Mouse (Mus musculus): ENCODE data around the gene Med24.

Med24 gene

GRCm38 (mm10) chr11:98765421-98766309 lies 36.4 kb upstream of the Med24 start:
- no peak for DNase-seq (ENCODE audit: low spot score in 2 of 2)

GRCm38 (mm10) chr11:98764746-98765145 lies 35.5 kb upstream of the Med24 start:
- DNase-seq (ENCODE audit: low spot score in 2 of 2), result no peak

GRCm38 (mm10) chr11:98764091-98764490 lies 34.9 kb upstream of the Med24 start:
- DNase-seq (ENCODE audit: low spot score in 2 of 2), result no peak

GRCm38 (mm10) chr11:98763502-98763861 lies 34.2 kb upstream of the Med24 start:
- DNase-seq (ENCODE audit: low spot score in 2 of 2), result no peak

DNA sequence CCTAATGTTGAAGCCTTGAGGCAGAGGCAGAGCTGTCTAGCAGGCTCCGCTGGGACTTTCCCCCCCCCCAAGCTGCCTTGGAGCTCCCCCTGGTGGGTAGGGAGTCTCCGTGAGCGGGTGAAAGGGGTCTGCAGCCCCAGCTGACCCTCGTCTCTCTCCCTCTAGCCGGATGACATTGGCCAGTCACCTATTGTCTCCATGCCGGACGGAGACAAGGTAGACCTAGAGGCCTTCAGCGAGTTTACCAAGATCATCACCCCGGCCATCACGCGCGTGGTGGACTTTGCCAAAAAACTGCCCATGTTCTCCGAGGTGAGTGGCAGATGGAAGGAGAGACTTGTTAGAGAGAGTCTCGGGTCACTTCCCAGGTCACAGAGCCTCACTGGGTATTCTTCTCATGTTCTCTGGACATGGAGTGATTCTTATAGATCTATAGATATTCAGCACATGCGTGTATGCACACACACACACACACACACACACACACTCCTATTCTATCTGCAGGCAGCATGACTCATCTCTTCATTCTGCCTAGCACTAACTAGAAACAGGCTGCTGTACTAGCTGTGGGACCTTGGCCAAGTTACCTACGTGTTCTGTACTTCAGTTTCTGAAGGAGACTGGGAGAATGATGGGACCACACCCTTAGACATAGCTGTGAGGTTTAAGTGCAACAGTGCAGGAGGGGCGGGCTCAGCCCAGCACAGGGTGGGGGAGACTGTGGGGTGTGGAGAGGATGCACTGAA lies 33.7 kb upstream of the Med24 start:
- DNase-seq (ENCODE audit: low spot score in 2 of 2), result no peak

DNA sequence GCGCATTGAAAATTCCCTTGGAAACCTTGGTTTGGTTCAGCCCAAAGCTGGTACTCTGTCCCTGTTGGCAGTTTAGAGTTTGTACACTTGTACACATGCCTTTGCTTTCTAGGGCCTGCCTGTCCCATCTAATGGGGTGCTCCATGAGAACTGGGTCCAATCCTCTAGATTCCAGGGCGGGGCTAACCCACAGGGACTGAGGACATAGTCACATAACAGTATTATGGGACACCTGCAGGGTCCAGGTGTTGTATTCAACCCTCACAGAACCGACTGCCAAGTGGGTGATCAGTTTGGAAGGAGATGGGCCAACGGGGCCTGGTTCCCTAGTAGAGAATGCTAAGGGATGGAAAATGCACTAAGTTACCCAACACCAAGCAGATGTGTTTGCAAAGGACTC lies 32.7 kb upstream of the Med24 start:
- DNase-seq (ENCODE audit: low spot score in 2 of 2), result no peak

DNA sequence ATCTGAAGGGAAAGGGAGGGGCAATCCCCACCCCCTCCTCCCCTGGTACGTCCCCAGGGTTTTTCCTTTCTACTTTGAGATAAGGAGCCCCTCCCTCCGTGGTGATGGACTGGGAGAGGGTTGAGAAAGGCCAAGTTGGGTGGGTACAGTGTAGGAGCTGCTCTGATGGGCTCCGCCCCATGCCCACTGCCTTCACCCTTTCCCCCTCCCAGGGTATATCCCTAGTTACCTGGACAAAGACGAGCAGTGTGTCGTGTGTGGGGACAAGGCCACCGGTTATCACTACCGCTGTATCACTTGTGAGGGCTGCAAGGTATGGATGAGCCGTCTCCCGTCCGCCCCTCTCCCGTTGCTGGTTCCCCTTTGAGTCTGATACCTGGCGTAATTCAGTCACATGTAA lies 27.5 kb upstream of the Med24 start:
- DNase-seq (ENCODE audit: low spot score in 2 of 2), result no peak

DNA sequence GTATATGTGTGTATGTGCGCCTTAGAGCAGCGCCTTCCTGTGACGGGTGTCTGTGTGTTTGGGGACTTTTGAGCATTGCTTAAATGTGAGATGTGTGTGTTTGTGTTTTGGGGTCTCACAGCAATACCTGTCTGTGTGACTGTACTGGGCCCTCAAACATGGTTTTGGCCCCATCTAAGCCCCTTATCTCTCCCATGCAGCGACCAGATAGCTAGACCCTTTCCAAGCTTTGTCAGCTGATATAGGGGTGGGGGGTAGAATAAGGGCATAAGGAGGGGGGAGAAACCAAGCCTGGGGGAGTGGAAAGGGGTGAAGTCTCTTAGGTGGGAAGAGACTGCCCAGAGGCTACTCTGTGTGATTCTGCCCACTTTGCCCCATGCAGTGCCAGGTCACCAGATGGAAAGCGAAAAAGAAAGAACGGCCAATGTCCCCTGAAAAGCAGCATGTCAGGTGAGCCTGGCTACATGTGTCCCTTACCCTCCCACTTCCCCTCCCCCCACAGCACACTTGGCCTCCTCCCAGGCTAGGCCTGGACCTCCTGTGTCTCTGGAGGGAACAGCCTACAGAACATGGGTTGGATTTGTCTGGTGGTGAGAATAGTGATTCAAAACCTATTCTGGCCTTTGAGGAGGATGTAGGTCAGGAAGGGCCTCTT lies 26.6 kb upstream of the Med24 start:
- peak in 1 of 2 experiments; percentile 6 for DNase-seq (ENCODE audit: low spot score in 2 of 2)

- DNase-seq (ENCODE audit: low spot score in 2 of 2), result peak; percentile 72 to 82
Observed at GRCm38 (mm10) chr11:98754621-98755181, 25.5 kb upstream of the Med24 start.

- DNase-seq (ENCODE audit: low spot score in 2 of 2), result peak in 1 of 2 experiments; percentile 16
Observed at GRCm38 (mm10) chr11:98754151-98754620, 25.0 kb upstream of the Med24 start.

DNA sequence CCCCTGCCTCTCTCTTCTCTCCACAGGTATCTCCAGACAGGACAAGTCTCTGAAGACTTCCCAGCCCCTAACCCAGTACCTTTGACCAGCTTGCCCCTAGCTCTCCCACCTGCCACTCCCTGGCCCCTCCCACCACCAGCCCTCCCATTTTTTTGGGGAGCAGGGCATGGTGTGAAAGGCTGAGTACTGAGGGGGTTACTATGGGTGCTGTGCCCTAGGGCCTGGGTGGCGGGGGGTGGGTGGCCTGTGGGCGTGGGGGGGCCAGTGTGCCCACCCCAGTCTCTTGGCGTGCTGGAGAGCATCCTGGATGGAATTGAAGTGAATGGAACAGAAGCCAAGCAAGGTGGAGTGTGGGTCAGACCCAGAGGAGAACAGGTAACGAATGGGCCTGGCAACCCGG lies 24.0 kb upstream of the Med24 start:
- DNase-seq (ENCODE audit: low spot score in 2 of 2), result no peak

GRCm38 (mm10) chr11:98752562-98753140 lies 23.4 kb upstream of the Med24 start:
- DNase-seq (ENCODE audit: low spot score in 2 of 2), result peak in 1 of 2 experiments; percentile 15

GRCm38 (mm10) chr11:98751221-98751782 lies 22.1 kb upstream of the Med24 start:
- DNase-seq (ENCODE audit: low spot score in 2 of 2), result peak in 1 of 2 experiments; percentile 30

DNA sequence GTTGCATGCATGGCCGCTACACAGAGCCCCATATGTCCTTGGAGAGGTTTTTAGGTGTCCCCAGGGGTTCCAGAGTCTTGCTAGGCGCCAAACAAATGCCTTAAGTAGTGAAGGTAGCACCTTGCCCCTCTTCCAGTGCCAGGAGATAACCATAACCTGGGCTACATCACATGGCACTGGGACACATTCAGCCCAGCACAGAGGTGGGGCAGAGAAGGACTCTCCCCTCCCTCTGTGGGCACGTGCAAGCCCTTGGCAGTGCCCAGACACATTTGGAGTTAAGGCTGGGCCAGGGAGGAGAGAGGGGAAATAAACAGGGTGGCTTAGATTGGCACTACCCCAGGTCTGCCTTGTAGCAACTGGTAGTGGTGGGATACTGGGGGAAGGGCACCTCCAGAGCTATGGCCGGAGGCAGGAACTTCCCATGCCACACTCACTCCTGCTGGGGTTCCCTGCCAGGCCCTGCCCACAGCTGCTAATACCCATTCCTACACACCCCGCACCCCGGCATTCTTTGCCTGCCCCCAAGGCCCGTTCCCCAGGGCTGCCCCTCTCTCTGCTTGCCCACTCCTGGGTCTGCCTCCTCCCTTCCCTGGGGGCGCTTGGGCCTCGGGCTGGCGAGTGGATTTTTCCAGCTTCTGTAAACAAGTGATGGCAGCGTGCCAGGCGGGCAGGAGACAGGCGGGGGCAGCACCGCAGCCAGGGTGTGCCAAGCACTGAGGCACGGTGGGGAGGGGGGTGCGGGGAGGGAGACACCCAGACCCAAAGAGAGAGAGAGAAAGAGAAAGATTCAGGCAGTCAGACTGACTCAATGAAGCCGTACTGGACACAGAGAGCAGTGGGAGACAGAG lies 21.3 kb upstream of the Med24 start:
- peak; percentile 32 to 69 for DNase-seq (ENCODE audit: low spot score in 2 of 2)

- no peak for DNase-seq (ENCODE audit: low spot score in 2 of 2)
Observed at GRCm38 (mm10) chr11:98749716-98750115, 20.5 kb upstream of the Med24 start.

GRCm38 (mm10) chr11:98748506-98749416 lies 19.5 kb upstream of the Med24 start:
- no peak for DNase-seq (ENCODE audit: low spot score in 2 of 2)

GRCm38 (mm10) chr11:98747804-98748505 lies 18.7 kb upstream of the Med24 start:
- DNase-seq (ENCODE audit: low spot score in 2 of 2), result no peak

DNA sequence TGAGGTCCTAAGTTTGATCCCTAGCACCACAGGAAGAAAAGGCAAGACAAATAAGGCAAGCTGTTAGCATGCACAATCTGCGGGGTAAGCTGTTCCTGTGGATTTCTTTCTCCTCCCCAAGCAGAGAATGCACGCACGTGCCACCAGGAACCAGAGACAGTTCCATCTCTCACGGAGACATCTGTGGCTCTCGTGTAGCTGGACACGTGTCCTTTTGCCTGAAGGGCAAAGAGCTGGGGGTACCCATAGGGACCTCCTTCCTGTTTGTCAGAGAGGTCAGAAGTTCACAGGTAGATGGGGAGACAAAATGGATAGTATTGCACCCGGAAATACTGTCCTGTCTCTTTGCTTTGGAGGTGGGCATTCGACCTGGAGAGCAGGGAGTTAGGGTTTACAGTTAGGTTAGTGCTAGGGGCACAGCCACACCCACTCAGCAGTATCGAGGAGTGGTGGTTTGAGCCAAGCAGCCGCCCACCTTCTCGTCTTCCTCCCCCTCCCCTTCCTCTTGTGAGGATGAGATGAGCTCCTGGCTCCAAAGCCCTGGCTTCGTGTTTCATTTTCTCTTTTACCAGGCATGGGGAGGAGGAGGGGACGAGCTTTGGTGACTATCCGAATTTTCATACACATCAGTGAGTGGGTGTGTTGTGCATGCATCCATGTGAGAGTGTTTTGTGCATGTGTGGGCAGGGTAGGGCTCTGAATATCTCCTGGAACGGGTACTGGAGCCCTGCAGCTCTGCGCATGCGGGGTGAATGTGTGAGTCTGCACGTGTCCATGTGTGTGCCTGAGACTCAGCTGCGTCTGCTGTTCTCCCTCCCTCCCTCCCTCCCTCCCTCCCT lies 17.8 kb upstream of the Med24 start:
- peak in 1 of 2 experiments; percentile 78 for DNase-seq (ENCODE audit: low spot score in 2 of 2)

Data from spleen, postnatal 10 days (tissue).